Mouse (Mus musculus): Measurements from ENCODE around the gene Akr1b3. TPM values are rescaled to one million over a fixed set of nuclear protein-coding genes. Genes with fewer than 3 reads are reported as not detected.

Akr1b3 gene
- 76.4 and 84.9 TPM in 2 replicates for polyA plus RNA-seq (2015; fragmentation: Nextera tagmentation; extraction: Ambion mirVana)

GRCm38 (mm10) chr6:34316854-34317771 lies at the start of gene Akr1b3:
Gene Akr1b3, minus strand, starts transcription at chr6:34317478.

GRCm38 (mm10) chr6:34353658-34354353 lies 36.5 kb upstream of the Akr1b3 start, which contains the start of gene Akr1b8:
Gene Akr1b8, plus strand, starts transcription at chr6:34354119.

Other genes starting within 250 kb of the Akr1b3 start
- 19.5 and 21.2 TPM in 2 replicates for gene Slc35b4, start 140.4 kb downstream of the Akr1b3 start, polyA plus RNA-seq (2015; fragmentation: Nextera tagmentation; extraction: Ambion mirVana)
- 10.6 and 14.1 TPM in 2 replicates for gene Akr1b8, start 36.6 kb upstream of the Akr1b3 start, polyA plus RNA-seq (2015; fragmentation: Nextera tagmentation; extraction: Ambion mirVana)
- 11.9 and 18.2 TPM in 2 replicates for gene Akr1b10, start 66.7 kb upstream of the Akr1b3 start, polyA plus RNA-seq (2015; fragmentation: Nextera tagmentation; extraction: Ambion mirVana)
- 0.55 and 0.56 TPM in 2 replicates for gene Akr1b7, start 94.9 kb upstream of the Akr1b3 start, polyA plus RNA-seq (2015; fragmentation: Nextera tagmentation; extraction: Ambion mirVana)
- gene Bpgm, start 158.7 kb upstream of the Akr1b3 start, polyA plus RNA-seq (2015; fragmentation: Nextera tagmentation; extraction: Ambion mirVana) = 132 and 156 TPM in 2 replicates

All from spleen, postnatal 0 days (tissue).